Mouse (Mus musculus) CH12.LX (cell line): Measurements from ENCODE around the gene Ifnar1.

Source experiments
- CHD1 ChIP-seq: IDR thresholded peaks from 2 replicates; pipeline ENCODE4 v1.6.1; 2012; ENCODE audit warnings: low read depth, low read length, improper control_type of control experiment, inconsistent platforms
- ZNF384 ChIP-seq: IDR thresholded peaks from 2 replicates; pipeline ENCODE4 v1.6.1; 2012; ENCODE audit warnings: low read depth, low read length, improper control_type of control experiment, inconsistent platforms

DNA sequence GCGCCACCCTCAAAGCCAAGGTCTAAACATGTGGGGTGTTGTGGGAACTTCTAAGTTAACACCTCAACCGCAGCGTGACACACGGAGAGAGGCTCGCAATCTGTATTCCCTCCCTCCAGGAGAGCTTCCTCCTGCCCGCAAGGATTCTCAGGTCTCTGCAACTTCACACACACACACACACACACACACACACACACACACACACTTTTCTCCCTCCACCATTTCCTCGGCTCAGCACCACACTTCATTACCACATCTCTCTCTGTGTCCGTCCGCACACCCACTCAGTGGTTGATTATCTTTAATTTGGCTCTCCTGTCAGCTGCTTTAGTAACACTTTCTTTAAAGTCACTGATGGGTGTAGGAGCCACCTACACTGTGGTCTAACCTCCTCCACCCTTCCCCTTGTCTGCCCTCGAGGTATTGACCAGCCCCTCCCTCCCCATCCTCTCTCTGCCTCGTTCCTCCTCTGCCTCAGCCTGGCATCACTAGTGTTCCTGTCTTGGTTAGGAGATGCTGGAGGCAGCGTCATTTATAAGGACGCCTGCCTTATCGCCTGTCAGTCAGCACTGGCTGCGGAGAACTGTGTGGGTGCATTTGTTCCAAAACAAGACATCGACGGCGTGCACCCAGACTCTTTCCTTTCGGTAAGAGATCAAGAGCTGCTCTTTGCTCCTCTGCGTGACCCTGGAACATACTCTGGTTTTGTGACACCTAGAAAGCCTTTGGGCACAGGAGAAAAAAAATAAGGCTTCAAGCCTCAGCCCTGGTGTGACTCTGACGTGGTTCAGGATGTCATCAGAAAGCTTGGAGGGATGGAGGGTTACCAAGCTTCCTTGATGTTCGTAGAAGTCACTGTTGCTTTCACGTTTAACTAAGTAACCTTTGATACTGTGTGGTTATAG is 48.3 kb downstream of the Ifnar1 start:
- no peak for TF ChIP-seq ZNF384
- TF ChIP-seq CHD1 = no peak
